Mouse (Mus musculus): ENCODE results near the gene Mkln1. TPM values are rescaled to one million over a fixed set of nuclear protein-coding genes. Genes with fewer than 3 reads are reported as not detected.

Mkln1 gene
- polyA plus RNA-seq, 1 experiment from 2014 or later = 221 TPM

DNA sequence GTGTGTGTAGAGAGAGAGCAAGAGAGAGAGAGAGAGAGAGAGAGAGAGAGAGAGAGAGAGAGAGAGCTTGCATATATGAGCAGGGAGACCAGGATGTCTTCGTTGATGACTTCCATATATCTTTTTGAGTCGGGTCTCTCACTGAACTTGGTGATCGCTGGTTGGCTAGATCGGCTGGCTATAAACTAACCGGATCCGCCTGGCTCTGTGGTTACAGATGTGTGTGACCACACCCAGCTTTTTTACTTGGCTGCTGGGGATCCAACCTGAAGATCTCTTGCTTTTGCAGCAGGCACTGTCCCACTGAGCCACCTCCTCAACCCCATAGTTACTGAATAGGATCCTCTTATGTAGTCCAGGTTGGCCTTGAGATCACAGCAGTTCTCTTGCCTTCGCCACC lies 15.5 kb upstream of the Mkln1 start:
- no peak overlapping the region for H3K4me3 ChIP-seq
- DNase-seq (ENCODE audit: low spot score) = no peak
- H3K27ac ChIP-seq (replicated peaks) = no peak overlapping the region
- no peaks in the 10 kb centered on the region for H3K27me3 ChIP-seq (ENCODE audit: low read depth, poor library complexity, severe bottlenecking)
- peaks cover 12% of the 10 kb centered on the region; the same call in 1 of the 2 replicates for H3K4me1 ChIP-seq
- no peaks in the 10 kb centered on the region; the same call in 1 of the 2 replicates for H3K9me3 ChIP-seq (replicated peaks)
- 95% methylated on average over 7 of the region's 7 CpGs for WGBS
- H3K36me3 ChIP-seq = no peaks in the 10 kb centered on the region

- no peaks in the 10 kb centered on the region; the same call in 1 of the 2 replicates for H3K9me3 ChIP-seq (replicated peaks)
- no peak overlapping the region for H3K4me3 ChIP-seq
- DNase-seq (ENCODE audit: low spot score) = no peak
- no peaks in the 10 kb centered on the region for H3K36me3 ChIP-seq
- H3K4me1 ChIP-seq = peaks cover 12% of the 10 kb centered on the region; the same call in 1 of the 2 replicates
- H3K27ac ChIP-seq (replicated peaks) = no peak overlapping the region
- 72% methylated on average over 5 of the region's 5 CpGs for WGBS
- H3K27me3 ChIP-seq (ENCODE audit: low read depth, poor library complexity, severe bottlenecking) = no peaks in the 10 kb centered on the region
Observed at GRCm38 (mm10) chr6:31384794-31385193, 13.7 kb upstream of the Mkln1 start.

- DNase-seq (ENCODE audit: low spot score) = no peak
- WGBS = 91% methylated on average over 10 of the region's 10 CpGs
- Histone ChIP-seq H3K36me3 (no peaks in the 10 kb centered on the region), H3K27ac (replicated peaks) (0 out of 2 replicates have a peak overlapping the region, but pooled peaks have one; percentile 19), H3K4me3 (no peak overlapping the region), H3K4me1 (peaks cover 14% of the 10 kb centered on the region; the same call in 1 of the 2 replicates), H3K9me3 (replicated peaks) (no peaks in the 10 kb centered on the region), H3K27me3 (ENCODE audit: low read depth, poor library complexity, severe bottlenecking) (no peaks in the 10 kb centered on the region)
Observed at GRCm38 (mm10) chr6:31385281-31386145, 13.0 kb upstream of the Mkln1 start.

- Histone ChIP-seq H3K4me3 (no peak overlapping the region), H3K36me3 (no peaks in the 10 kb centered on the region), H3K27me3 (ENCODE audit: low read depth, poor library complexity, severe bottlenecking) (no peaks in the 10 kb centered on the region), H3K4me1 (peaks cover 8% of the 10 kb centered on the region; the same call in 1 of the 2 replicates), H3K9me3 (replicated peaks) (no peaks in the 10 kb centered on the region), H3K27ac (replicated peaks) (no peak overlapping the region)
- DNase-seq (ENCODE audit: low spot score) = no peak
- WGBS = 89% methylated on average over 6 of the region's 6 CpGs
Observed at GRCm38 (mm10) chr6:31389716-31390115, 8.8 kb upstream of the Mkln1 start.

GRCm38 (mm10) chr6:31390243-31390981 lies 8.1 kb upstream of the Mkln1 start:
- no peaks in the 10 kb centered on the region for H3K36me3 ChIP-seq
- DNase-seq (ENCODE audit: low spot score) = no peak
- no peak overlapping the region for H3K27ac ChIP-seq (replicated peaks)
- H3K9me3 ChIP-seq (replicated peaks) = no peaks in the 10 kb centered on the region
- 0 out of 2 replicates have a peak, but pooled peaks cover 3% of the 10 kb centered on the region for H3K4me1 ChIP-seq
- H3K4me3 ChIP-seq = no peak overlapping the region
- WGBS = 79% methylated on average over 8 of the region's 8 CpGs
- H3K27me3 ChIP-seq (ENCODE audit: low read depth, poor library complexity, severe bottlenecking) = no peaks in the 10 kb centered on the region

DNA sequence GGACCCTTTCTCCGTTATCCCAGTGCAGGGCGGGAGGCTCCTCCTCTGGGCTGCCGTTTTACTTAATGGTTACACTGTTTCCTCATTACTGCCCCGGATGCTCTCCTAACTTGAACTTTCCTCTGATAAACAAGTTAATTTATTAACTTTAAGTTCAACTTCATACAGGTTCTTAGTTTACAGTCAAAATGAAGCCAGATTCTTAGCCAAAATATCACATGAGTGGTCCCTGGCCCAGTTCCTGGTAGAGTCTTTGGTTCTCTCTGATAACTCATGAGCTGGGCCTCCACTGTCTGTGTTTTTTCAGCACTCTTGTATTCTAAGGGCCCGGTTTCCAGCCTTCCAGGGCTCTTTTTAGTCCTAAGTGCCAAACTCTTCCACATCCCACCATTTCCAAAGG lies 5.7 kb upstream of the Mkln1 start:
- no peak for DNase-seq (ENCODE audit: low spot score)
- no peaks in the 10 kb centered on the region for H3K9me3 ChIP-seq (replicated peaks)
- WGBS = 85% methylated on average over 5 of the region's 5 CpGs
- no peaks in the 10 kb centered on the region for H3K36me3 ChIP-seq
- H3K27me3 ChIP-seq (ENCODE audit: low read depth, poor library complexity, severe bottlenecking) = no peaks in the 10 kb centered on the region
- H3K4me1 ChIP-seq = peaks cover 4% of the 10 kb centered on the region; the same call in 1 of the 2 replicates
- no peak overlapping the region for H3K4me3 ChIP-seq
- H3K27ac ChIP-seq (replicated peaks) = no peak overlapping the region

DNA sequence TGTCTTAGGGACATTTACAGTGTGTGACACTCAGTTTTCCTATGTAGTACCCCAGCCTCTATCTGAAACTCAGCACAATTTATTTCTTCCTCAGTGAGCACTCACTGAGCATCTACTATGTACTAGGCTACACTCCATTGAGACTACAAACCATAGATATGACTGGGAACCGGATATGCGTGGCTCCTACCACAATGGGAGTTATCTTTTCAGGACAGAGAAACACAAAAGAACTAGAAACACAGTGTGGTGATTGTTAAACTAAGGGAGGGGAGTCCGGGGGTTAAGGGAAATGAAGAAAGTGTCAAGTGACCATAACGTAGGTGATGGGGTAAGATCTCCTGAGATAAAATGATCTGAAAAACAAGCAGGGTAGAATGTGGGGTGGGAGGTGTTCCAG lies 2.4 kb upstream of the Mkln1 start:
- Histone ChIP-seq H3K4me1 (peaks cover 28% of the 10 kb centered on the region), H3K36me3 (no peaks in the 10 kb centered on the region), H3K27me3 (ENCODE audit: low read depth, poor library complexity, severe bottlenecking) (no peaks in the 10 kb centered on the region), H3K4me3 (no peak overlapping the region), H3K27ac (replicated peaks) (no peak overlapping the region), H3K9me3 (replicated peaks) (no peaks in the 10 kb centered on the region)
- DNase-seq (ENCODE audit: low spot score) = no peak
- WGBS = 85% methylated on average over 4 of the region's 4 CpGs

- H3K27me3 ChIP-seq (ENCODE audit: low read depth, poor library complexity, severe bottlenecking) = no peaks in the 10 kb centered on the region
- H3K4me3 ChIP-seq = no peak overlapping the region
- H3K9me3 ChIP-seq (replicated peaks) = no peaks in the 10 kb centered on the region
- H3K4me1 ChIP-seq = peaks cover 32% of the 10 kb centered on the region
- no peaks in the 10 kb centered on the region for H3K36me3 ChIP-seq
- H3K27ac ChIP-seq (replicated peaks) = no peak overlapping the region
- no peak for DNase-seq (ENCODE audit: low spot score)
Observed at GRCm38 (mm10) chr6:31397308-31397707, 1.2 kb upstream of the Mkln1 start.

GRCm38 (mm10) chr6:31397775-31398430 lies 632 bp upstream of the Mkln1 start:
- H3K27ac ChIP-seq (replicated peaks) = peak overlapping the region; percentile 99; the same call in 1 of the 2 replicates
- no peaks in the 10 kb centered on the region for H3K9me3 ChIP-seq (replicated peaks)
- no peaks in the 10 kb centered on the region for H3K27me3 ChIP-seq (ENCODE audit: low read depth, poor library complexity, severe bottlenecking)
- 64% methylated on average over 10 of the region's 10 CpGs for WGBS
- H3K36me3 ChIP-seq = no peaks in the 10 kb centered on the region
- DNase-seq (ENCODE audit: low spot score) = no peak
- H3K4me1 ChIP-seq = peaks cover 35% of the 10 kb centered on the region
- peak overlapping the region; percentile 99 for H3K4me3 ChIP-seq

DNA sequence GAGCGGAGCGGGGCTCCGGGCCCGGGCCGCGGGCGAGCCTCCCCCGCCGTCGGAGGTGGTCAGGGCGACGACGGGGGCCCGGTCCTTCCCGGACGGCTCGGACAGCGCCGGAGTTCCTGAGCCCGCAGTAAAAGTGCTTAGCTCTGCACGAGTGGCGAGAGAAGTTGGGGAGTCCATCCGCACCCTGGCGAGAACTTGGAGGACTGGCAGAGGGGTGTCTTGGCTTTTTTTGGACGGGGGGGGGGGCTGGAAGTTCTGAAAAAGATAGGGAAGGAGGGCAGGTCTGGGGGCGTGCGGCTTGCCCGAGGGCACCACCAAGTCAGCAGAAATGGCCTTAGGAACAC lies 643 bp downstream of the Mkln1 start:
- Histone ChIP-seq H3K27me3 (ENCODE audit: low read depth, poor library complexity, severe bottlenecking) (no peaks in the 10 kb centered on the region), H3K36me3 (no peaks in the 10 kb centered on the region), H3K27ac (replicated peaks) (peak overlapping the region; percentile 99), H3K4me3 (peak overlapping the region; percentile 99), H3K9me3 (replicated peaks) (no peaks in the 10 kb centered on the region), H3K4me1 (peaks cover 35% of the 10 kb centered on the region)
- under 1% methylated on average over 28 of the region's 28 CpGs for WGBS
- DNase-seq (ENCODE audit: low spot score) = no peak

DNA sequence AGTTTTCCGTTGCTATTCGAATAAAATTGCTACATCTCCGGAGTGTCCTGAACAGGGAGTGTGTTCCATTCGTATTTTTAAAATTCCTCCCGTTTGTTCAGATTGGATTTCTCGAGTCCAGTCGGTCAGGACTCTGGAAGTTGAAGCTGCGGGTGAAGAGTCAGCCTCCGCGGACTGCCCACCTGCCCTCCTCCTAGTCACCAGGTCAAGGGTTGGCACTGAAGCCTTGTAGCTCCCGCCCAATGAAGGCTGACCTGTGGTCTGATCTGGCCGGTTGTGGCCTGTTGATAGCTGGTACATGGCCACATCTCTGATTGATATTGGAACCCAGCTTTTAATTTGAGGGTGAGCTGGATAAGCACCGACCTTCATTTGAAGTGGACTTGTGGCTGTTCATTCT lies 1.0 kb downstream of the Mkln1 start:
- H3K36me3 ChIP-seq = no peaks in the 10 kb centered on the region
- no peak for DNase-seq (ENCODE audit: low spot score)
- H3K4me1 ChIP-seq = peaks cover 35% of the 10 kb centered on the region
- H3K27me3 ChIP-seq (ENCODE audit: low read depth, poor library complexity, severe bottlenecking) = no peaks in the 10 kb centered on the region
- WGBS = 2% methylated on average over 13 of the region's 13 CpGs
- no peaks in the 10 kb centered on the region for H3K9me3 ChIP-seq (replicated peaks)
- H3K27ac ChIP-seq (replicated peaks) = peak overlapping the region; percentile 99
- H3K4me3 ChIP-seq = peak overlapping the region; percentile 99

GRCm38 (mm10) chr6:31411017-31411416 lies 12.5 kb downstream of the Mkln1 start:
- 86% methylated on average over 1 of the region's 1 CpGs for WGBS

More at GRCm38 (mm10) chr6:31411017-31411416, 12.5 kb downstream of the Mkln1 start:
- DNase-seq (ENCODE audit: low spot score) = no peak
- peaks cover 17% of the 10 kb centered on the region; the same call in 1 of the 2 replicates for H3K4me1 ChIP-seq
- no peaks in the 10 kb centered on the region for H3K36me3 ChIP-seq
- no peak overlapping the region for H3K4me3 ChIP-seq
- H3K27ac ChIP-seq (replicated peaks) = no peak overlapping the region
- H3K9me3 ChIP-seq (replicated peaks) = no peaks in the 10 kb centered on the region
- no peaks in the 10 kb centered on the region for H3K27me3 ChIP-seq (ENCODE audit: low read depth, poor library complexity, severe bottlenecking)

Data from midbrain, embryonic 10.5 days (tissue).